Mouse (Mus musculus) neural tube, embryonic 14.5 days (tissue): ENCODE measurements at regions not wholly inside any gene's neighbourhood (a gene's known extent, or its start where the extent isn't known, plus 50 kb on each side); places are given as distances from the start of the nearest gene placed in this dataset.
"Not testable (repeated sequence)": the region's sequence is repeated elsewhere in the genome, so short reads cannot be mapped to it uniquely, and the experiment has no call there.

ENCODE experiments used
- ATAC-seq: fragments of 200-750 bp; cut with Nextera tagmentation; 2 replicates; pipeline ENCODE4 v1.8.0; 2017; ENCODE audit warnings: low read depth, mild to moderate bottlenecking, moderate TSS enrichment, moderate library complexity
- H3K27ac ChIP-seq: fragments of 300-500 bp; sonication (generic); 2 replicates; pipeline ENCODE4 v1.5.1; 2014; ENCODE audit warnings: low read depth, mild to moderate bottlenecking, control low read depth, low read length, moderate library complexity, mixed read lengths
- H3K27me3 ChIP-seq: fragments of 300-500 bp; sonication (generic); 2 replicates; pipeline ENCODE4 v1.6.1; 2014; ENCODE audit warnings: low read length; ENCODE audit not compliant: control insufficient read depth, insufficient read depth
- H3K36me3 ChIP-seq: fragments of 300-500 bp; sonication (generic); 2 replicates; pipeline ENCODE4 v1.6.1; 2014; ENCODE audit warnings: low read length, mixed read lengths; ENCODE audit not compliant: control insufficient read depth, insufficient read depth
- H3K4me1 ChIP-seq: fragments of 300-500 bp; sonication (generic); 2 replicates; pipeline ENCODE4 v1.6.1; 2014; ENCODE audit warnings: low read length; ENCODE audit not compliant: control insufficient read depth, insufficient read depth
- H3K4me2 ChIP-seq: fragments of 300-500 bp; sonication (generic); 2 replicates; pipeline ENCODE4 v1.6.1; 2014; ENCODE audit warnings: mild to moderate bottlenecking, low read depth, low read length, control low read depth
- H3K4me3 ChIP-seq: fragments of 300-500 bp; sonication (generic); 2 replicates; pipeline ENCODE4 v1.5.1; 2014; ENCODE audit warnings: low read depth, low read length, control low read depth, mixed read lengths
- H3K9ac ChIP-seq: fragments of 300-500 bp; sonication (generic); replicated peaks from 2 replicates; pipeline ENCODE4 v1.6.1; 2014; ENCODE audit warnings: low read depth, mild to moderate bottlenecking, control low read depth, low read length, mixed read lengths
- H3K9me3 ChIP-seq: fragments of 300-500 bp; sonication (generic); 2 replicates; pipeline ENCODE4 v1.6.1; 2016; ENCODE audit warnings: low read length; ENCODE audit not compliant: control insufficient read depth
- WGBS: fragments of 180-500 bp; shearing (Covaris S2); extraction: QIAGEN DNeasy Blood & Tissue Kit; methylation state at CpG from one replicate; pipeline ENCODE4 v1.1.7; 2014; 5-methylcytosine and 5-hydroxymethylcytosine counted together

DNA sequence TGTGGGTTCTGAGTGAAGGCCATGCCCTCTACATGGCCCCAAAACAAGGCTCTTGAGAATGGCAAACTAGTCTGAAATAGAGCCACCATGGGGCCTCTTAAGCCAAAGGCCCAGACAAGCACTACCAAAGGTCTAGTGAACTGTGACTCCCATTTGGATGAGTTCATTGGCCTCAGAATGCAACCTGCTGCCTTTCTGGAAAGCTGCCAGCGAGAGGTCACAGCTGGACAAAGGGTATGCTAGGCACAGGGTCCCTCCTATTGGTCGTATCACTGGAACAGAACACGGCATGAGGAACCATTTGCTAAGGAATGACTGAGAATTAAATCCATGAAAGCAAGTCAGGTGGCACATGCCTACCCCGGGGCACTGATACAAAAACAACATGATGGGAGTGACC is 98.5 kb upstream of the Pou3f3 start:
- whole genome bisulfite sequencing = 73% methylated on average over 4 of the region's 4 CpGs
- H3K9ac ChIP-seq = no peak overlapping the region
- no peak overlapping the region for H3K27ac ChIP-seq
- no peaks in the 10 kb centered on the region for H3K36me3 ChIP-seq
- no peaks in the 10 kb centered on the region for H3K27me3 ChIP-seq
- H3K4me3 ChIP-seq = no peak overlapping the region
- no peaks in the 10 kb centered on the region for H3K4me1 ChIP-seq
- no peaks in the 10 kb centered on the region for H3K9me3 ChIP-seq
- H3K4me2 ChIP-seq = no peak overlapping the region
- ATAC-seq = no peak

DNA sequence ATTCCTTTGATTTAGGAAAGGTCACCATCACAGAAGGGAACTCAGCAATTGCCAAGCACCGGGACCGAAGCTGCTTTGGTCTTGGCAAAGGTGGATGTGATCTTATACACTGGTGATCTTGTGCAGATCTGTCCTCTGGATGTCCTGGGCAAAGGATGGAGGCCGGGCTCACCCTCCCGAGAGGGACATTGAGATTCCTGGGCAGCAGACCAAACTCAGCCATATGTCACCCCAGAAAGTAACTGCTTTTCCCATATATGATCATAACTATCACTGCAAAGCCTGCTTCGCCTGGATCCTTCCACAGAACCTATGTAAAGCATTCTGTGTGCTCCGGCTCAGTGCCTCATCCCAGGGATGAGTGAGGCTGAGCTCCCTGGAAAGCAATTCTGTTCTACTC is 96.3 kb upstream of the Pou3f3 start:
- no peaks in the 10 kb centered on the region for H3K27me3 ChIP-seq
- 80% methylated on average over 6 of the region's 6 CpGs for WGBS
- no peak overlapping the region for H3K27ac ChIP-seq
- H3K4me1 ChIP-seq = no peaks in the 10 kb centered on the region
- H3K36me3 ChIP-seq = no peaks in the 10 kb centered on the region
- no peaks in the 10 kb centered on the region for H3K9me3 ChIP-seq
- no peak overlapping the region for H3K4me3 ChIP-seq
- no peak overlapping the region for H3K9ac ChIP-seq
- H3K4me2 ChIP-seq = no peak overlapping the region
- no peak for ATAC-seq

DNA sequence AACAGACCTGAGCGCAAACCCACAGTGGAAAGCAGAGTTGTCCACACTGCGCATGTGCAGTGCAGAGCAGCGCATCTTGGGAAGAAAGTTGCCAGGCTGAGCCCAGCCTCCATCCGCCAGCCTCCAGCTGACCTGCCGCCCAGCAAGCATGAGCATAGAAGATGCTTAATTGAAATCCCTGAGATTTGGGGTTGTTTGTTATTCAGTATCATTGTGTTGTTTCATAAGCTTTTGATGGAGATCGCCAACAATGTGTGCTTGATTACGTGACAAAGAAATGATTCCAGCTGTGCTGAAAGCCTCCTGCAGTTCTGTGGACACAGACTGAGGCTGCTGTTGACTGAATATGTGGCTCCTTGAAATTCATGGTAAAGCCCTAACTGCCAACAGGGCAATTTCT is 89.3 kb upstream of the Pou3f3 start:
- ATAC-seq = no peak

DNA sequence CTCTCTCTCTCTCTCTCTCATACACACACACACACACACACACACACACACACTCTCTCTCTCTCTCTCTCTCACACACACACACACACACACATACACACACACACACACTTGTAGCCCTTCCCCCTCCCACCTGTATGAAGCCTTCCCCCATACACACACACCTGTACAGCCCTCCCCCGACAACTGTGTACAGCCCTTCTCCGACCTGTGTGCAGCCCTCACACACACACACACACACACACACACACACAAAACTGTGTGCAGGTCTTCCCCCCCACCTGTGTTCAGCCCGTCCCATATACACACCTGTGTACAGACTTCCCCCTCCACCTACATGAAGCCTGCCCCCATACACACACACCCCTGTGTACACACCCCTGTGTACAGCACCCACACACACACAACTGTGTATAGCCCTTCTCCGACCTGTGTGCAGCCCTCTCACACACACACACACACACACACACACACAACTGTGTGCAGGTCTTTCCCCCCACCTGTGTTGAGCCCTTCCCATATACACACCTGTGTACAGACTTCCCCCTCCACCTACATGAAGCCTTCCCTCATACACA is 88.0 kb upstream of the Pou3f3 start:
- H3K4me1 ChIP-seq, H3K4me2 ChIP-seq, H3K36me3 ChIP-seq, H3K4me3 ChIP-seq, H3K27ac ChIP-seq, ATAC-seq, H3K27me3 ChIP-seq, H3K9me3 ChIP-seq, H3K9ac ChIP-seq: not testable (repeated sequence)
- 100% methylated on average over 4 of the region's 4 CpGs for WGBS

More for the DNA sequence above, 89.3 kb upstream of the Pou3f3 start:
- H3K4me3 ChIP-seq = no peak overlapping the region
- no peak overlapping the region for H3K9ac ChIP-seq
- H3K36me3 ChIP-seq = no peaks in the 10 kb centered on the region
- no peaks in the 10 kb centered on the region for H3K9me3 ChIP-seq
- 77% methylated on average over 7 of the region's 7 CpGs for WGBS
- H3K4me1 ChIP-seq = no peaks in the 10 kb centered on the region
- no peak overlapping the region for H3K4me2 ChIP-seq
- H3K27ac ChIP-seq = no peak overlapping the region
- H3K27me3 ChIP-seq = no peaks in the 10 kb centered on the region

DNA sequence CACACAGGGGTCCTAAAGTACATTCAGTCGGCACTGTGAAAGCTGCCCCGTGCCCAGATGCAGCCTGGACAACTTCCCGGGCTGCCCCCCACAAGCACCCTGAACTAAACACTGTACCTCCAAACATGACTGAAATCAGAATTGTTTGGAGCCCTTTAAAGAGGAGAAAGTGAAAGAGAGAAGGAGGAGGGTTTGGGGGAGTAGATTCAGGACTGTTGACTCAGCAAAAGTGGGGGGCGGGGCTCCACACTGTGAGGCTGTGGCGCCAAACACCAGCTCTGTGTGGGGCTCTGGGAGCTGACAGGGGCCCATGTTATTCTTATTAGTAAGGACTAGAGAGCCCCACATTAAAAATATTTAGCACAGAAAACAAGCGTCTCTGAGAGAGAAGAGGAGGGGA is 71.8 kb upstream of the Pou3f3 start:
- no peaks in the 10 kb centered on the region for H3K4me1 ChIP-seq
- H3K9ac ChIP-seq = no peak overlapping the region
- H3K9me3 ChIP-seq = no peaks in the 10 kb centered on the region
- 78% methylated on average over 6 of the region's 6 CpGs for WGBS
- H3K27me3 ChIP-seq = no peaks in the 10 kb centered on the region
- H3K27ac ChIP-seq = no peak overlapping the region
- H3K4me3 ChIP-seq = no peak overlapping the region
- no peak overlapping the region for H3K4me2 ChIP-seq
- no peaks in the 10 kb centered on the region for H3K36me3 ChIP-seq
- ATAC-seq = no peak

DNA sequence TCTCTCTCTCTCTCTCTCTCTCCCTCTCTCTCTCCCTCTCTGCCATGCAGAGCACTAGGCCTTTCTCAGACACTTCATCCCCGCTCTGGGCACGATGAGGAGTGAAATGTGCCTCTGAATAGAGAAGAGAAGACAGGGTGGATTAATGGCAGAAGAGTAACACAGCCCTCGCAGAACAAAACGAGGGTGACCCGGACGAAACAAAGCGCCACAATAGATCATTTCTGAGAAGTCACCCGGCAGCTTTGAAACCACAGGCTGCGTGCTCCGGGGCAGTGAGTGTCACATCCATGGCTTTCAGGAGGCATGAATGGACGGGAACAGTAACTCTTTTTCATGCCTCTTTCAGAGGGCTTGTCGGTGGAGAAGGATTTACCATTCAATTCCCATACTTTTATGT is 66.8 kb upstream of the Pou3f3 start:
- Histone ChIP-seq H3K9ac (no peak overlapping the region), H3K27me3 (no peaks in the 10 kb centered on the region), H3K9me3 (no peaks in the 10 kb centered on the region), H3K4me3 (no peak overlapping the region), H3K27ac (no peak overlapping the region), H3K36me3 (no peaks in the 10 kb centered on the region), H3K4me1 (peaks cover 7% of the 10 kb centered on the region; the same call in 1 of the 2 replicates), H3K4me2 (no peak overlapping the region)
- peak; percentile 72; the same call in 1 of the 2 replicates for ATAC-seq
- WGBS = 9% methylated on average over 12 of the region's 12 CpGs

DNA sequence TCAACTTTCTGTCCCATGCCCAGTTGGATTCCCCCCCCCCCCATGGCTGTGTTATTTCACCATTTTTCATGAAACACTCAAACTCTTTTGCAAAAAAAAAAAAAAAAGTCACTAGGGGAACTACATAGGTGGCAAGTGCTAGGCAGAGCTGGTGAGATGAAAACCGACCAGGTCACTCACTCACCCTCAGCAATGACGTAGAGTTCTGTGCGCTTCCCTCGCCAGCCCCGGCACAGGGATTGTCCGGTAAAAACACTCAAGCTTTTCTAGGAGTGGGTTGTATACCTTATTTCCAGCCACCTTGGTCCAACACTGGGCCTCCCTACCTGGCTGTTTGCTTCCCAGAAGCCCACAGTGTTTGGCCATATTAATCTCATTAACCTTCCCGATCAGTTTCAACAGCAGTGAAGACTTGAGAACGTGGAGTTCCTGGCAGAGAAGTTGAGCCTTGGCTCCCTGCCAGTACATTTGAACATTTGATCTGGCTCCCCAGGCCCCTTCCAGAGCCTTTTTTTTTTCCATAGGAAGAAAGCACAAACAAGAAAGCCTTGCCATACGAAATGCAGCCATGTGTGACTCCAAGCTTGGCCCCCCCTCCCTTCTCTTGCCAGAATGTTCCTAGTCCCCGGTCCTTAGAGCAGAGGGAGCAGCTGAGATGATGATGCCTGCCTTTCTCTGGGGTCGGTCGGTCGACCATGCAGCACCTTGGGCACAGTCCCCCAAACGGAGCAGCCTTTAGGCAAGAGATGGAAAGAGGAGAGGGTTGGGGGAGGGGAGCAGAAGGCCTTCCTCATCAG is 65.9 kb upstream of the Pou3f3 start:
- H3K27ac ChIP-seq = peak overlapping the region; percentile 46; the same call in 1 of the 2 replicates
- no peak overlapping the region for H3K9ac ChIP-seq
- H3K4me1 ChIP-seq = peaks cover 7% of the 10 kb centered on the region; the same call in 1 of the 2 replicates
- H3K36me3 ChIP-seq = no peaks in the 10 kb centered on the region
- WGBS = 9% methylated on average over 14 of the region's 14 CpGs
- H3K4me2 ChIP-seq = peak overlapping the region; percentile 26; the same call in 1 of the 2 replicates
- H3K27me3 ChIP-seq = no peaks in the 10 kb centered on the region
- no peak overlapping the region for H3K4me3 ChIP-seq
- no peaks in the 10 kb centered on the region for H3K9me3 ChIP-seq
- peak; percentile 57; the same call in 1 of the 2 replicates for ATAC-seq

DNA sequence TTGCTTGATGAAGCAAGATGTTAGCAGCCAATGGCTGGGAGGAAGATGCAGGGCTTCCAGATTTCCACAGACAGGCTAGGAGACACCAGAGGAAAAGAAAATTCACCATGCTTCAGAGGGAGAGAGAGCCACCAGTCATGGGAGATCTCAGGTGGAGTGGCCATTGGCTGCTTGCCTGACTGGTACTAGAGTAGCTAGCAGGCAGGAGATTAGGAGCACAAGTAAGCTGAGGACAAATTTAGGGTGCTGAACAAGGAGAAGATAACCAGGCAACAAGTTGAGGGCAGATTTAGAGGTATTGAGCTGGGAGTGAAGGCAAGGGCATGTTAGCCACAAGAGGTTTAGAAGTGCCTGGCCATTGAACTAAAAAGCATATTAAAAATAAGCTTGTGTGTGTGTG is 63.3 kb upstream of the Pou3f3 start:
- Histone ChIP-seq H3K9me3 (no peaks in the 10 kb centered on the region), H3K4me1 (peaks cover 7% of the 10 kb centered on the region; the same call in 1 of the 2 replicates), H3K36me3 (no peaks in the 10 kb centered on the region), H3K27me3 (no peaks in the 10 kb centered on the region), H3K27ac (no peak overlapping the region), H3K9ac (no peak overlapping the region), H3K4me2 (no peak overlapping the region), H3K4me3 (no peak overlapping the region)
- no peak for ATAC-seq

DNA sequence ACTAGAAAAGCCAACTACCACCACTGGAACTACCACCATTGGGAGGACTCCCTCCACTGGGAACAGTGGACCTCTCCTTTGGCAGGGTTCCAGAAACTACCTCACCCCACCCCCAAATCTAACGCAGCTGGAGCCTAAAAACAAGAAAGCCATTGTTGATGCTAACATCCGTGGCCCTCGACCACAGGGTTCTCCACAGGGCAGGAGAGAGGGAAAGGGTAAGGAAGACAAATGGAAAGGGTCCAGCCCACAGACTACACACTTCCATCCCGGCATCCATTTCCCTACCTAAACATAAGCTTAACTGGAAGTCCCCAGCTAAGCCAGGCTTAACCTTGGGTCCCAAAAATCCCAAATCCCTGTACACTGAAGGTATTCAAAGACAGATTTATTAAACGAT is 59.0 kb upstream of the Pou3f3 start:
- 34% methylated on average over 5 of the region's 5 CpGs for WGBS
- H3K36me3 ChIP-seq = no peaks in the 10 kb centered on the region
- no peak overlapping the region for H3K4me3 ChIP-seq
- ATAC-seq = no peak
- no peaks in the 10 kb centered on the region for H3K4me1 ChIP-seq
- no peak overlapping the region for H3K4me2 ChIP-seq
- H3K27me3 ChIP-seq = no peaks in the 10 kb centered on the region
- no peak overlapping the region for H3K27ac ChIP-seq
- H3K9me3 ChIP-seq = no peaks in the 10 kb centered on the region
- no peak overlapping the region for H3K9ac ChIP-seq
